Mouse (Mus musculus): ENCODE data around the gene Plekhm2.

- TF ChIP-seq MAX (IDR thresholded peaks at IDR 0.05; ENCODE audit: low read length) (no peak), HCFC1 (IDR thresholded peaks at IDR 0.05; ENCODE audit: low read depth, low read length) (no peak)
These were observed 45.3 kb downstream of the Plekhm2 start for GRCm38 (mm10) chr4:141619299-141619883.

Data from MEL (cell line).